Mouse (Mus musculus) liver, postnatal 0 days (tissue): ENCODE measurements around the gene Ankmy1.

Source experiments
- CTCF ChIP-seq: sonication (generic); IDR thresholded peaks from 2 replicates; pipeline ENCODE4 v1.5.1; 2016; ENCODE audit warnings: antibody characterized with exemption, low read depth
- EP300 ChIP-seq: IDR thresholded peaks from 2 replicates; pipeline ENCODE4 v1.6.1; 2016; ENCODE audit warnings: antibody characterized with exemption, low read depth, mild to moderate bottlenecking

GRCm38 (mm10) chr1:92902786-92903185, at the start of gene Ankmy1:
- no peak for TF ChIP-seq CTCF
- no peak for TF ChIP-seq EP300
